Mouse (Mus musculus): ENCODE results near the gene Itk. TPM values are rescaled to one million over a fixed set of nuclear protein-coding genes. Genes with fewer than 3 reads are reported as not detected.

Gene Itk
- polyA plus RNA-seq, 1 experiment from 2014 or later: 0.05 TPM

- H3K36me3 ChIP-seq (replicated peaks; ENCODE audit: control insufficient read depth, insufficient read depth): no peaks in the 10 kb centered on the region
- no peak for ATAC-seq (ENCODE audit: low FRiP score)
- H3K9ac ChIP-seq: no peak overlapping the region
- no peak overlapping the region for H3K27ac ChIP-seq
- H3K27me3 ChIP-seq (ENCODE audit: control insufficient read depth, insufficient read depth, low read length): no peaks in the 10 kb centered on the region
- no peak overlapping the region for H3K4me3 ChIP-seq (replicated peaks; ENCODE audit: low read length)
- H3K4me2 ChIP-seq (replicated peaks): no peak overlapping the region
- DNase-seq (ENCODE audit: low spot score): no peak
- H3K4me1 ChIP-seq (replicated peaks; ENCODE audit: control insufficient read depth, insufficient read depth, low read length): no peaks in the 10 kb centered on the region
- WGBS: 91% methylated on average over 7 of the region's 7 CpGs
- H3K9me3 ChIP-seq (ENCODE audit: control insufficient read depth, low read length): no peaks in the 10 kb centered on the region
Observed at GRCm38 (mm10) chr11:46380097-46380675, 9.1 kb downstream of the Itk start.

GRCm38 (mm10) chr11:46377819-46378782 lies 11.2 kb downstream of the Itk start:
- 93% methylated on average over 8 of the region's 8 CpGs for WGBS
- ATAC-seq (ENCODE audit: low FRiP score) (no peak), DNase-seq (ENCODE audit: low spot score) (no peak)
- H3K4me3 ChIP-seq (replicated peaks; ENCODE audit: low read length): no peak overlapping the region
- no peaks in the 10 kb centered on the region for H3K4me1 ChIP-seq (replicated peaks; ENCODE audit: control insufficient read depth, insufficient read depth, low read length)
- H3K9ac ChIP-seq: no peak overlapping the region
- H3K27me3 ChIP-seq (ENCODE audit: control insufficient read depth, insufficient read depth, low read length): no peaks in the 10 kb centered on the region
- H3K9me3 ChIP-seq (ENCODE audit: control insufficient read depth, low read length): no peaks in the 10 kb centered on the region
- no peak overlapping the region for H3K27ac ChIP-seq
- no peak overlapping the region for H3K4me2 ChIP-seq (replicated peaks)
- no peaks in the 10 kb centered on the region for H3K36me3 ChIP-seq (replicated peaks; ENCODE audit: control insufficient read depth, insufficient read depth)

- H3K4me3 ChIP-seq (replicated peaks; ENCODE audit: low read length): no peak overlapping the region
- 94% methylated on average over 1 of the region's 1 CpGs for WGBS
- H3K9me3 ChIP-seq (ENCODE audit: control insufficient read depth, low read length): no peaks in the 10 kb centered on the region
- H3K4me1 ChIP-seq (replicated peaks; ENCODE audit: control insufficient read depth, insufficient read depth, low read length): no peaks in the 10 kb centered on the region
- DNase-seq (ENCODE audit: low spot score) (no peak), ATAC-seq (ENCODE audit: low FRiP score) (no peak)
- no peaks in the 10 kb centered on the region for H3K27me3 ChIP-seq (ENCODE audit: control insufficient read depth, insufficient read depth, low read length)
- H3K27ac ChIP-seq: no peak overlapping the region
- no peak overlapping the region for H3K4me2 ChIP-seq (replicated peaks)
- H3K36me3 ChIP-seq (replicated peaks; ENCODE audit: control insufficient read depth, insufficient read depth): no peaks in the 10 kb centered on the region
- no peak overlapping the region for H3K9ac ChIP-seq
Observed at GRCm38 (mm10) chr11:46377316-46377715, 12.0 kb downstream of the Itk start.

GRCm38 (mm10) chr11:46375015-46375414 lies 14.3 kb downstream of the Itk start:
- Histone ChIP-seq H3K36me3 (replicated peaks; ENCODE audit: control insufficient read depth, insufficient read depth) (no peaks in the 10 kb centered on the region), H3K4me3 (replicated peaks; ENCODE audit: low read length) (no peak overlapping the region), H3K9me3 (ENCODE audit: control insufficient read depth, low read length) (no peaks in the 10 kb centered on the region), H3K4me1 (replicated peaks; ENCODE audit: control insufficient read depth, insufficient read depth, low read length) (no peaks in the 10 kb centered on the region), H3K4me2 (replicated peaks) (no peak overlapping the region), H3K9ac (no peak overlapping the region), H3K27me3 (ENCODE audit: control insufficient read depth, insufficient read depth, low read length) (no peaks in the 10 kb centered on the region), H3K27ac (no peak overlapping the region)
- no peak for DNase-seq (ENCODE audit: low spot score)
- WGBS: 85% methylated on average over 8 of the region's 8 CpGs
- no peak for ATAC-seq (ENCODE audit: low FRiP score)

- H3K36me3 ChIP-seq (replicated peaks; ENCODE audit: control insufficient read depth, insufficient read depth): no peaks in the 10 kb centered on the region
- ATAC-seq (ENCODE audit: low FRiP score): no peak
- 85% methylated on average over 13 of the region's 13 CpGs for WGBS
- H3K27me3 ChIP-seq (ENCODE audit: control insufficient read depth, insufficient read depth, low read length): no peaks in the 10 kb centered on the region
- H3K4me1 ChIP-seq (replicated peaks; ENCODE audit: control insufficient read depth, insufficient read depth, low read length): no peaks in the 10 kb centered on the region
- H3K9me3 ChIP-seq (ENCODE audit: control insufficient read depth, low read length): no peaks in the 10 kb centered on the region
- no peak overlapping the region for H3K27ac ChIP-seq
- H3K4me2 ChIP-seq (replicated peaks): no peak overlapping the region
- no peak for DNase-seq (ENCODE audit: low spot score)
- H3K9ac ChIP-seq: no peak overlapping the region
- no peak overlapping the region for H3K4me3 ChIP-seq (replicated peaks; ENCODE audit: low read length)
Observed at GRCm38 (mm10) chr11:46373071-46374030, 16.0 kb downstream of the Itk start.

GRCm38 (mm10) chr11:46372331-46372953 lies 16.9 kb downstream of the Itk start:
- H3K9ac ChIP-seq: no peak overlapping the region
- H3K36me3 ChIP-seq (replicated peaks; ENCODE audit: control insufficient read depth, insufficient read depth): no peaks in the 10 kb centered on the region
- no peaks in the 10 kb centered on the region for H3K9me3 ChIP-seq (ENCODE audit: control insufficient read depth, low read length)
- H3K4me1 ChIP-seq (replicated peaks; ENCODE audit: control insufficient read depth, insufficient read depth, low read length): no peaks in the 10 kb centered on the region
- DNase-seq (ENCODE audit: low spot score) (no peak), ATAC-seq (ENCODE audit: low FRiP score) (no peak)
- no peaks in the 10 kb centered on the region for H3K27me3 ChIP-seq (ENCODE audit: control insufficient read depth, insufficient read depth, low read length)
- H3K4me3 ChIP-seq (replicated peaks; ENCODE audit: low read length): no peak overlapping the region
- H3K4me2 ChIP-seq (replicated peaks): no peak overlapping the region
- WGBS: 89% methylated on average over 8 of the region's 8 CpGs
- H3K27ac ChIP-seq: no peak overlapping the region

- H3K36me3 ChIP-seq (replicated peaks; ENCODE audit: control insufficient read depth, insufficient read depth): no peaks in the 10 kb centered on the region
- no peaks in the 10 kb centered on the region for H3K9me3 ChIP-seq (ENCODE audit: control insufficient read depth, low read length)
- no peaks in the 10 kb centered on the region for H3K27me3 ChIP-seq (ENCODE audit: control insufficient read depth, insufficient read depth, low read length)
- 94% methylated on average over 8 of the region's 8 CpGs for WGBS
- no peak overlapping the region for H3K4me2 ChIP-seq (replicated peaks)
- DNase-seq (ENCODE audit: low spot score) (no peak), ATAC-seq (ENCODE audit: low FRiP score) (no peak)
- H3K9ac ChIP-seq: no peak overlapping the region
- H3K4me3 ChIP-seq (replicated peaks; ENCODE audit: low read length): no peak overlapping the region
- H3K4me1 ChIP-seq (replicated peaks; ENCODE audit: control insufficient read depth, insufficient read depth, low read length): no peaks in the 10 kb centered on the region
- H3K27ac ChIP-seq: no peak overlapping the region
Observed at GRCm38 (mm10) chr11:46371250-46371649, 18.1 kb downstream of the Itk start.

GRCm38 (mm10) chr11:46370457-46370856 lies 18.9 kb downstream of the Itk start:
- 93% methylated on average over 4 of the region's 4 CpGs for WGBS
- no peak overlapping the region for H3K4me2 ChIP-seq (replicated peaks)
- H3K9me3 ChIP-seq (ENCODE audit: control insufficient read depth, low read length): no peaks in the 10 kb centered on the region
- no peak overlapping the region for H3K4me3 ChIP-seq (replicated peaks; ENCODE audit: low read length)
- H3K27ac ChIP-seq: no peak overlapping the region
- no peaks in the 10 kb centered on the region for H3K27me3 ChIP-seq (ENCODE audit: control insufficient read depth, insufficient read depth, low read length)
- H3K36me3 ChIP-seq (replicated peaks; ENCODE audit: control insufficient read depth, insufficient read depth): no peaks in the 10 kb centered on the region
- no peak for DNase-seq (ENCODE audit: low spot score)
- ATAC-seq (ENCODE audit: low FRiP score): no peak
- H3K9ac ChIP-seq: no peak overlapping the region
- no peaks in the 10 kb centered on the region for H3K4me1 ChIP-seq (replicated peaks; ENCODE audit: control insufficient read depth, insufficient read depth, low read length)

Data from hindbrain, embryonic 14.5 days (tissue).